Mouse (Mus musculus): Measurements from ENCODE around the gene Kcnc1.

- TF ChIP-seq CTCF (IDR thresholded peaks at IDR 0.05; ENCODE audit: extremely low read depth, insufficient read length, insufficient replicate concordance, low read depth, low read length) (no peak), POLR2A (IDR thresholded peaks at IDR 0.05; ENCODE audit: low read depth, low read length) (no peak)
Measured at GRCm38 (mm10) chr7:46378123-46378522, 18.2 kb upstream of the Kcnc1 start.
